Mouse (Mus musculus) spleen, postnatal 14 days (tissue): ENCODE measurements around the gene Crip2.
A peak's percentile ranks its signal among the peaks of the same experiment; 100 is the strongest.

Experiments used
- DNase-seq, 2 experiments: peaks; one replicate each; pipeline ENCODE4 v3.0.0; 2021 to 2022; ENCODE audit warnings: low spot score in 2 of 2

Gene Crip2

GRCm38 (mm10) chr12:113131601-113132000, 8.4 kb upstream of the Crip2 start:
- DNase-seq: no peak

- no peak for DNase-seq
These were observed 7.5 kb upstream of the Crip2 start for GRCm38 (mm10) chr12:113132567-113132966.

- DNase-seq: no peak
These were observed 6.8 kb upstream of the Crip2 start for GRCm38 (mm10) chr12:113133260-113133659.

- DNase-seq: no peak
These were observed 6.1 kb upstream of the Crip2 start for GRCm38 (mm10) chr12:113133861-113134403.

- DNase-seq: no peak
These were observed 5.5 kb upstream of the Crip2 start for GRCm38 (mm10) chr12:113134502-113134901.

- no peak for DNase-seq
These were observed 4.6 kb upstream of the Crip2 start for GRCm38 (mm10) chr12:113135401-113135800.

GRCm38 (mm10) chr12:113136492-113137020, 3.5 kb upstream of the Crip2 start:
- no peak for DNase-seq

GRCm38 (mm10) chr12:113137260-113138213, 2.5 kb upstream of the Crip2 start:
- no peak for DNase-seq

- DNase-seq: no peak
These were observed 1.7 kb upstream of the Crip2 start for GRCm38 (mm10) chr12:113138291-113138690.

- no peak for DNase-seq
These were observed 853 bp upstream of the Crip2 start for GRCm38 (mm10) chr12:113138901-113139864.

- DNase-seq: no peak
These were observed 778 bp downstream of the Crip2 start for GRCm38 (mm10) chr12:113140616-113141411.

GRCm38 (mm10) chr12:113141531-113141973, 1.5 kb downstream of the Crip2 start:
- no peak for DNase-seq

- no peak for DNase-seq
These were observed 2.3 kb downstream of the Crip2 start for GRCm38 (mm10) chr12:113142021-113142975.

- no peak for DNase-seq
These were observed 3.1 kb downstream of the Crip2 start for GRCm38 (mm10) chr12:113143164-113143563.

- DNase-seq: peak in 1 of 2 experiments; percentile 52
These were observed 4.1 kb downstream of the Crip2 start for GRCm38 (mm10) chr12:113144001-113144756.

- no peak for DNase-seq
These were observed 4.8 kb downstream of the Crip2 start for GRCm38 (mm10) chr12:113144886-113145285.

GRCm38 (mm10) chr12:113145591-113145990, 5.6 kb downstream of the Crip2 start:
- no peak for DNase-seq

GRCm38 (mm10) chr12:113146112-113147057, 6.3 kb downstream of the Crip2 start, which contains the start of gene Crip1:
Crip1 (plus strand) TSS chr12:113146316.
- DNase-seq: peak; percentile 83 to 90
